Mouse (Mus musculus): ENCODE results near the gene Phf12.
"Not testable (repeated sequence)": the region's sequence is repeated elsewhere in the genome, so short reads cannot be mapped to it uniquely, and the experiment has no call there.

The Phf12 gene

DNA sequence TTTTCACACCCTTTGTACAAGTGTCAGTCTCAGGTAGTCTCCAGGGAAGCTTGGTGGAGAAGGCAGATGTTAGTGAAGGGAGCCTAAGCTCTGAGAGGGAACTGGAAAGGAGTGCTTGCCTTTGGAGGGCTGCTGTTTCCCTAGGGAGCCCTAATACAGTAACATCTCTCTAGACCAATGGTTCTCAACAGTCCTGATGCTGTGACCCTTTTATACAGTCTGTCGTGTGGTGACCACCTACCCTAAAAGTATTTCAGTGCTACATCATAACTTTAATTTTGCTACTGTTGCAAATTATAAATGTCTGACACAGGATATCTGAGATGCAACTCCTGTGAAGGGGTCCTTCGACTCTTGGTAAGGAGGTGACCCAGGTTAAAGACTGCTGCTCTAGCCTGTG lies 48.0 kb downstream of the Phf12 start:
- in situ Hi-C loops (cut with MboI; ENCODE audit: low sequenced_read_pairs), result no loop called here

DNA sequence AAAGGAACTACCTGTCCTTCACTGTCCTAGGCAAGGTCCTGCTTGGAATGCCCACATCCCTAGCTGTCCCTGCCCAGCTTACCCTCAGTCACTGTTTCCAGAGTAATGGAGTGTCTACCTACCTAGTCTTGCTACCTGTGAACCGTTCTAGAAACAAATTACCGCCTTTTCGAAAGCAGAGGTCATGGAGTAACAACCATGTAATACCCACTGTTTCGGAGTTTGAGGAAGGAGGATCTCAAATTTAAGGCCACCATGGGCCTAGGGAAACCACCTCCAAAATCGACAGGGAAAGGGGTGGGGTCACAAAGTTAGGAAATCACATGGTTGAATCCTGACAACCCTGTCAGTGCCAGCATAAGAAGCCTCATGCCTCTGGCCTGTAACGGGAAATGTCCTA lies 48.8 kb downstream of the Phf12 start:
- in situ Hi-C loops (cut with MboI; ENCODE audit: low sequenced_read_pairs), result no loop called here

DNA sequence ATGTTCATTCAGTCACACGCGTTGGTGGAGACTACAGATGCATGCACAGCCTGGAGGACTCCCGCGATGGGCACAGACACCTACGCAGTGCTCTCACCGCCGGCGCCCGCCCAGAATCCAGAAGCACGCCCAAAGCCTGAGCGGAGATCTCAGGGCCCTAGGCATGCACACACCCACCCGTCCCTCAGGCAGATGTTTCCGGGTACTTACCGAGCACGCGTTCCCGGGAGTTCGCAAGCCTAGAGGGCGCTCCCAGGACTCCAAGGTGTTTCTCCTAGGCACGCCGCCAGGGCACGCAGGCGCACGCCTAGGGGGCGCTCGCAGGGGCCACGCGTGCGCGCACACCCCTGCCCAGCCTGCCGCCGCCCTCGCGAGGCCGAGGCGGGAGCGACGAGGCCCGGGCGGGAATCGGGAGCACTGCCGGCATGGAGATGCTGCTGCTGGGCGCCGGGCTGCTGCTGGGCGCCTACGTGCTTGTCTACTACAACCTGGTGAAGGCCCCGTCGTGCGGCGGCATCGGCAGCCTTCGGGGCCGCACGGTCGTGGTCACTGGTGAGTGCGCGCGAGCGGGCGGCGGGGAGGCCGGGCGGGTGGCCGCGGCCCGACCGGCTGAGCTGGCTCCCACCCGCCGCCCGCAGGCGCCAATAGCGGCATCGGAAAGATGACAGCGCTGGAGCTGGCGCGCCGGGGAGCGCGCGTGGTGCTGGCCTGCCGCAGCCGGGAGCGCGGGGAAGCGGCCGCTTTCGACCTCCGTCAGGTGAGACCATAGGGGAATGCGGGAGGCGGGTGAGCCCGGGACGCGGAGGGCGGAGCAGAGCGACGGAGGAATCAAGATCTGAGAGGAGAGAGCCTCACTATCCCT lies 49.6 kb downstream of the Phf12 start, which contains the start of gene Dhrs13:
TSS of gene Dhrs13 (plus strand) at position 334 of the 862 bp plus-strand sequence.
- in situ Hi-C loops (cut with MboI; ENCODE audit: low sequenced_read_pairs), result no loop called here

GRCm38 (mm10) chr11:78032809-78033195 lies 50.2 kb downstream of the Phf12 start:
- in situ Hi-C loops (cut with MboI; ENCODE audit: low sequenced_read_pairs), result no loop called here

DNA sequence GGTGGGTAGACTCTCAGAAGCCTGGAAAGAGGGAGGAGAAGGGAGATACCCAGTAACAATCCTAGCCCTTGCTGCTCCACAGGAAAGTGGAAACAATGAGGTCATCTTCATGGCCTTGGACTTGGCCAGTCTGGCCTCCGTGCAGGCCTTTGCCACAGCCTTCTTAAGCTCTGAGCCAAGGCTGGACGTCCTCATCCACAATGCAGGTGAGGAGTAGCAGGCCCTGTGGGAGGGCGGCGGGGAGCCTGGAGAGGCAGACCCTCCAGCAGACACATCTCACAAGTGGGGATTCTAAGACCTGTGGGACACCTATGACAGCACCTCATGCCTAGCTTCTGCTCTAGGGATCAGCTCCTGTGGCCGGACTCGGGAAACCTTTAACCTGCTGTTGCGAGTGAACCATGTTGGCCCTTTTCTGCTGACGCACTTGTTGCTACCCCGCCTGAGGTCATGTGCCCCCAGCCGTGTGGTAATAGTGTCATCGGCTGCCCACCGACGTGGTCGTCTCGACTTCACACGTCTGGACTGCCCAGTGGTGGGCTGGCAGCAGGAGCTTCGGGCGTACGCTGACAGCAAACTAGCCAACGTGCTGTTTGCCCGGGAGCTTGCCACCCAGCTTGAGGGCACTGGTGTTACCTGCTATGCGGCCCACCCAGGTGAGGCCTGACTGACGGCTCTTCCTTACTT lies 51.5 kb downstream of the Phf12 start:
- in situ Hi-C loops (cut with MboI; ENCODE audit: low sequenced_read_pairs), result no loop called here

DNA sequence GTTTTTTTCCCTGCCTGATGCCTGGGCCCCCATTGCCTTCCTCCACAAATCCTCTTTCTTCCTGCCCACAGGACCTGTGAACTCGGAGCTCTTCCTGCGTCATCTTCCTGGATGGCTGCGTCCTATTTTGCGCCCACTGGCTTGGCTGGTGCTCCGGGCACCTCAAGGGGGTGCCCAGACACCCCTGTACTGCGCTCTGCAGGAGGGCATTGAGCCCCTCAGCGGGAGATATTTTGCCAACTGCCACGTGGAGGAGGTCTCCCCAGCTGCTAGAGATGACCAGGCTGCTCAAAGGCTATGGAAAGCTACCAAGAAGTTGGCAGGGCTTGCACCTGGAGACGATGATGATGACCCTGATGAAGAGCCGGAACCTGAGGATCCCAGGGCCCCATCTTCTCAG lies 54.2 kb downstream of the Phf12 start:
- in situ Hi-C loops (cut with MboI; ENCODE audit: low sequenced_read_pairs), result no loop called here

GRCm38 (mm10) chr11:78037831-78038752 lies 55.5 kb downstream of the Phf12 start, which contains the start of gene Flot2:
Flot2 (plus strand) TSS chr11:78037931.
- in situ Hi-C loops (cut with MboI; ENCODE audit: low sequenced_read_pairs), result no loop called here

DNA sequence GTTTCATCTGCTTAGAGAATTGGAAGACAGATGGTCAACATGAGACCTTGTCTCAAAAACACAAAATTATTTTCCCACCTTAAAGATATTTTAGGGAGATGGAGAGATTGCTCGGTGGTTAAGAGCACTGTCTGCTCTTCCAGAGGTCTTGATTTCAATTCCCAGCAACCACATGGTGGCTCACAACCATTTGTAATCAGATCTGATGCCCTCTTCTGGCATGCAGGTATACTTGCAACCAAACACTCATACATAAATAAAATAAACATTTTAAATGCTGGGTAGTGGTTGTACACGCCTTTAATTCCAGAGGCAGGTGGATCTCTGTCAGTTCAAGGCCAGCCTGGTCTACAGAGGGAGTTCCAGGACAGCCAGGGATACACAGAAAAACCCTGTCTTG lies 58.3 kb downstream of the Phf12 start:
- in situ Hi-C loops (cut with MboI; ENCODE audit: low sequenced_read_pairs), result no loop called here

GRCm38 (mm10) chr11:78042290-78042870 lies 59.8 kb downstream of the Phf12 start:
- in situ Hi-C loops (cut with MboI; ENCODE audit: low sequenced_read_pairs), result not testable (repeated sequence)

- in situ Hi-C loops (cut with MboI; ENCODE audit: low sequenced_read_pairs), result no loop called here
Measured at GRCm38 (mm10) chr11:78044758-78045251, 62.3 kb downstream of the Phf12 start.

DNA sequence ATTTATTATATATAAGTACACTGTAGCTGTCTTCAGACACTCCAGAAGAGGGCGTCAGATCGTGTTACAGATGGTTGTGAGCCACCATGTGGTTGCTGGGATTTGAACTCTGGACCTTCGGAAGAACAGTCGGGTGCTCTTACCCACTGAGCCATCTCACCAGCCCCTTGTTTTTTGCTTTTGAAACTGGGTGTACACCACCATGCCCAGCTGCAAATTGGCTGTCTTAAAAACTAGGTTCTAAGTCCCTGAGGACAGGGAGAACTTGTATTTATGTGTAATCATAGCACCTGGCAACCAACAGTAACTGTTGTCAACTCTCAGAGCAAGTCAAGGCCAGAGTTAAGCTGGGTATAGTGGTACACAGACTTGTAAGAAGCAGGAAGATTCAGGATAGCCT lies 66.1 kb downstream of the Phf12 start:
- in situ Hi-C loops (cut with MboI; ENCODE audit: low sequenced_read_pairs), result not testable (repeated sequence)

DNA sequence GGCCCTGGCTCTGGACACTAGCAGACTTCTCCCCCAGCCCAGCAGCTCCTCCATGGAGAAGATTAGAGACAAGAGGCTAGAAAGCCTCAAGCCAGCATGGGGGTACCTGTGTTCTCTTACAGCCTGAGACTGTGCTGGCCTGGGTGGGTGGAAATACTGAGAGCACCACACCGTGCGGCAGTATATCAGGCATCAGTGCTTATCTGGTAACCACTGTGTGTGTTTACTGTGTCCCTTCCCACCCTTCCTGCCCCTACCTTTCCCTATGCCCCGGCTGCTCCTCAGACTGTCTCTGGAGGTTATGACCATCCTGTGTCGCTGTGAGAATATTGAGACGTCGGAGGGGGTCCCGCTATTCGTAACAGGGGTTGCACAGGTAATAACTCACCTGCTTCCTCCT lies 70.5 kb downstream of the Phf12 start:
- in situ Hi-C loops (cut with MboI; ENCODE audit: low sequenced_read_pairs), result loop anchor here (10.0 kb wide), 1 partner anchor 92 kb away; no protein-coding TSS in a partner anchor

DNA sequence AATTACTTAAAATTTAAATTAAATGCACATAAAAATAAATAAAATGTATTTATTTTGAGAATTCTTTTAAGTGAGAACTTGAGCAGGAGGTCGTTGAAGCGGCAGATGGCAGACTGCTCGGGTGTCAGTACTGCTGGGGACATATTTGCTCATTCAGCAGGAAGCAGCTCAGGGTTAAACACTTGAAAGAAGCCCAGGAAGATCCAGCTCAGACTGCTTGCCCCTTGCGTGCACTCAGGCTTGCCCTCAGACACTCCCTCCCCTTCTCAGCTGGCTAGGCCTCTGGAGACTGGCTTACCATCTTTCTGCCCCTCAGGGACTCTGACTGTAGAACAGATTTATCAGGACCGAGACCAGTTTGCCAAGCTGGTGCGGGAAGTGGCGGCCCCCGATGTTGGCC lies 74.4 kb downstream of the Phf12 start:
- in situ Hi-C loops (cut with MboI; ENCODE audit: low sequenced_read_pairs), result loop anchor here (10.0 kb wide), 1 partner anchor 88 kb away; no protein-coding TSS in a partner anchor

- in situ Hi-C loops (cut with MboI; ENCODE audit: low sequenced_read_pairs), result loop anchor here (10.0 kb wide), 1 partner anchor 85 kb away; no protein-coding TSS in a partner anchor
Measured at GRCm38 (mm10) chr11:78059833-78060757, 77.5 kb downstream of the Phf12 start.

DNA sequence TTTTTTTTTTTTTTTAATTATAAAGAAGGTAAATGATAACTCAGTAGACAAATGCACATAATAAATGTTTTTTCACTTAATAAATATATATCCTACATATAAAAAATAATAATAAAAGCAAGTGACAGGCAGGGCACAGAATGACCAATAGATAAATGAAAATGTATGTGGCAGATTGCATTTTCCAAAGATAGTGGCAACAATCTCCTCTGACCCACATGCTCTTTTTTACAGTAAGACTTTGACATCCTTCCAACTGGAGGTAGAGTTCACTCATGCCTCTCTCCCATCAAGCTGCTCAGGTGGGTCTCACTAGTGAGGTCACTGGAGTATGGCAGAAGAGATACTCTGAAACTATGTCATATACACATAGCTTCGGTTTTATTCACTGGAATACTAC lies 80.0 kb downstream of the Phf12 start:
- in situ Hi-C loops (cut with MboI; ENCODE audit: low sequenced_read_pairs), result no loop called here

DNA sequence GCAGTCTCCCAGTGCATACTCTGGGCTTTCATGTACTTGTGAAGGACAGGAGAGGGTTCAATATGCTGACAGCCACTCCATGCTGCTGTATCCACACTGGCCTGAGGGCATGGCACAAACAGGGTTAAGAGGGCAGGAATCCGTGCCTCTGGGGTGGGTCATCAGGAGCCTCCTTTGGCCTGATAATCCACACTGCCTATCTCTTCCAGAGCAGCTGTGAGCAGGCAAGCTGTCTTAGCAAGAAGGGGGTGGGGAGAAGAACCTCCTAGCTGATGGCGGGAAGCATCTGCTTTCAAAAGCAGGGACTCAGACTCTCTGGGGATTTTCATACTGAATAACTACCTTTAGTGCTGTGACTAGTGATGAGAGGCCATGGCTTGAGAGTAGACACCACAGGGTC lies 83.4 kb downstream of the Phf12 start:
- in situ Hi-C loops (cut with MboI; ENCODE audit: low sequenced_read_pairs), result no loop called here

DNA sequence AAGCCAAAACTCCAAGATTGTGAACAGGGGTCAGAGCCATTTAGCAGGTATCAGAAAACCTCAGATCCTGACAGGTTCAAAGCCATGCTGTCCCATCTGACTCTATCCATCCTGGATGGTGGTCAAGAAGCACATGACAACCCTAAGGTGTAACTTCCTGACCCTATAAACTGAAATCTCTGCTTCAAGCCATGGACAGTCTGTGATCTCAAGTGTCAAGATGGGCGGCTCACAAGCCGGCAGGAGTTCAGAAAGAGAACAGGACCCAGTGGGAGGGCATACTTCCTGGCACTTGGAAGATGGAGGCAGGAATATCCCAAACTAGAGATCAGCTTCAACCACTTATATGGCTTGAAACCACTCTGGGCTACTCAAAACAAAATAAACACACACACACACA lies 84.1 kb downstream of the Phf12 start:
- in situ Hi-C loops (cut with MboI; ENCODE audit: low sequenced_read_pairs), result no loop called here

GRCm38 (mm10) chr11:78067566-78067965 lies 85.0 kb downstream of the Phf12 start:
- in situ Hi-C loops (cut with MboI; ENCODE audit: low sequenced_read_pairs), result no loop called here

GRCm38 (mm10) chr11:78069130-78069529 lies 86.6 kb downstream of the Phf12 start:
- in situ Hi-C loops (cut with MboI; ENCODE audit: low sequenced_read_pairs), result no loop called here

Measured in CH12F3 (cell line).